Mouse (Mus musculus) neutrophil, adult 65 days (primary cell): ENCODE measurements around the gene Zfpm1. TPM values are rescaled to one million over a fixed set of nuclear protein-coding genes. Genes with fewer than 3 reads are reported as not detected.

Experiments used
- total RNA-seq: library from RNA; stranded (reverse); gene quantifications from 2 replicates; pipeline ENCODE4 v1.2.4, GENCODE M21; 2023

Gene Zfpm1
- 4.6 and 11.2 TPM in 2 replicates for total RNA-seq

GRCm38 (mm10) chr8:122282035-122282358, at the start of gene Zfpm1:
Gene Zfpm1, plus strand, starts transcription at chr8:122282141.

GRCm38 (mm10) chr8:122360696-122361416, 78.9 kb downstream of the Zfpm1 start, which contains the start of gene Trhr2:
Gene Trhr2, minus strand, starts transcription at chr8:122360746.

DNA sequence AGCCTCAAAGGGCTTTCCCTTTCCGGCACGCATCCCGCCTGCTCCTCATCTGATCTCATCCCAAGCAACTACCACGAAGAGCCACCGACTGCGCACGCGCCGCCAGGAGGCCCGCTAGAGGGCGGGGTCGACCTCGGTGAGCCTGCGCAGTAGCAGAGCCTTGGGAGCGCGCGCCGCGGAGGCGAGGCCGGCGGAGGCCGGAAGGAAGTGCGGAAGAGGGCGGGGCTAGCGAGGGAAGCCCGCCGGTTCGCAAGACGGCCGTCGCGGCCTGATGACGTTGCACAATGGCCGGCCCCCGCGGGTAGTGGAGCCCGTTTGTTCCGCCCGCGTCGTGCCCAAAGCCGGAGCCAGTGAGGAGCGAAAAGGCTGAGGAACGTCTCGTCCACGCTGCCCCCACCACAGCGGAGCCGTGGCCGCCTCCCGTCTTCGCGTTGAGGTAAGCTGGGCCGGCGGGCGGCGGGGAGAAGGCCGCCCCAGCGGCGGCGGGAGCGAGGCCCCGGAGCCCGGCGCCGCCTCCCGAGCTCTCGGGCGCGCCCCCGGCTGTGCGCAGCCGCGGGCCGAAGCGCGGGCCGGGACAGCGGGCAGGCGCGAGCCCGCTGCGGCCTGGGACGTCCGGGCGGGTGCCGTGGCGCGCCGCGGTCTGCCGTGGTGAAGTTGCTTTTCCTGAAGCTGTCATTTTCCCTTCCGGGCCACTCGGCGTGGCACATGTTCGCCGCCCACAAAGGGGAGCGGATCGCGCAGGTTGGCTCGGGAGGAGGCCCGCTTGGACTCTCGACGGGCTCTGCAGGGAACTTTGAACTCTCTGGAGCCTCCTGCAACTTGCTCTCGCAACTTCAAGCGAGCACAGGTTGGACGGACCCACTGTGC, 94.7 kb downstream of the Zfpm1 start, which contains the start of gene Zc3h18:
TSS of gene Zc3h18 (plus strand) at position 245 of the 867 bp plus-strand sequence.

Other genes with a start within 250 kb of the Zfpm1 start
- gene Trhr2, start 78.6 kb downstream of the Zfpm1 start, total RNA-seq = not detected in 2 replicates
- 47.4 and 75.2 TPM in 2 replicates for gene Zc3h18, start 94.5 kb downstream of the Zfpm1 start, total RNA-seq
- gene Il17c, start 139.9 kb downstream of the Zfpm1 start, total RNA-seq = 0.98 TPM in 1 of 2 replicates, not detected in the other
- 796 and 813 TPM in 2 replicates for gene Cyba, start 150.8 kb downstream of the Zfpm1 start, total RNA-seq
- 8.7 and 10.0 TPM in 2 replicates for gene Mvd, start 161.3 kb downstream of the Zfpm1 start, total RNA-seq
- not detected in 2 replicates for gene Snai3, start 178.6 kb downstream of the Zfpm1 start, total RNA-seq
- gene Rnf166, start 193.9 kb downstream of the Zfpm1 start, total RNA-seq = 47.1 and 54.5 TPM in 2 replicates
- 13.2 and 15.3 TPM in 2 replicates for gene Ctu2, start 194.0 kb downstream of the Zfpm1 start, total RNA-seq